Mouse (Mus musculus): ENCODE measurements around the gene Arhgef5. TPM values are rescaled to one million over a fixed set of nuclear protein-coding genes. Genes with fewer than 3 reads are reported as not detected.
A peak's percentile ranks its signal among the peaks of the same experiment; 100 is the strongest.

Gene Arhgef5
- polyA plus RNA-seq, 1 experiment from 2014 or later = 2.6 TPM

DNA sequence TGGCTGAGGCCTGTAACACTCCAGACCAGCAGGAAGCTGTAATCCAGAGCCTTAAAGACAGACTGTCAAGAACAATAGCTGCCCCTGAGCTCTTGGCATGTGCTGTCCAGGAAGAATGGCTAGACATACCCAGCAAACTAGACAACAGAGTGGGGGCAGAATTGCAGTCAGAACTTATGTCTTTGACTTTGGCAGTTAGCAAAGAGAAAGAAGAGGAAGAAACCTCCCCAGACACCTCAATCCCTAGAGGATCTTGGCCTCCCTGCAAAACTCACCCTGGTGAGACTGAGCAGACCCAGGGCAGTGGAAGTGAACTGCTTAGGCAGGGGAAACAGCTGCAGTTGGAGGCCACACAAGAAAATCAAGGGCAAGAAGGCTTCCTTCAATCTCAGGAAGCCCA, 7.2 kb downstream of the Arhgef5 start:
- DNase-seq (no peak), ATAC-seq (ENCODE audit: low FRiP score, low TSS enrichment) (no peak)
- Histone ChIP-seq H3K27ac (replicated peaks; ENCODE audit: low read depth, low read length) (no peak overlapping the region), H3K36me3 (ENCODE audit: control insufficient read depth, insufficient read depth, low read length) (no peaks in the 10 kb centered on the region), H3K27me3 (ENCODE audit: control insufficient read depth, insufficient read depth, low read length) (no peaks in the 10 kb centered on the region), H3K4me3 (replicated peaks; ENCODE audit: low read depth, low read length) (no peak overlapping the region), H3K9ac (replicated peaks; ENCODE audit: low read length) (no peak overlapping the region), H3K9me3 (ENCODE audit: control insufficient read depth, low read length) (no peaks in the 10 kb centered on the region), H3K4me1 (ENCODE audit: control insufficient read depth, insufficient read depth, low read length) (no peaks in the 10 kb centered on the region), H3K4me2 (ENCODE audit: low read length) (no peak overlapping the region)

DNA sequence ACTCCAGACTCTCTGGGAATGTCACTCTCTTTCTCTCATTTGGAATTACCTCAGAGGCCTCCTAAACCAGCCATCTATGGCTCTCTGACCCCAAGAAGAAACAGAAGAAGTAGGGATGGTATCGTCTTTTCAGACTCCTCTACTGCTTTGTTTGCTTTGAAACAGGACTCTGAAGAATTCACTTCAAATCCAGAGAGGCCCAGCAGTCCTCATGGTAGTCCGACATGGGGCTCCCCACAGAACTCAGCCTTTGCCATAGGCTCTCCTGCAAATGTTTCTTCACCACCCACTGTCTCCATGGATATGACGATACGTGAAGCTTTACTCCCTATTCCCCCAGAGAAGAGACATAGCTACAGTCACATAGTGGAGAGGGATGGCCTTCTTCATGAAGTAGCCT, 8.7 kb downstream of the Arhgef5 start:
- no peak for ATAC-seq (ENCODE audit: low FRiP score, low TSS enrichment)
- no peaks in the 10 kb centered on the region for H3K36me3 ChIP-seq (ENCODE audit: control insufficient read depth, insufficient read depth, low read length)
- 90% methylated on average over 4 of the region's 4 CpGs for WGBS
- H3K9ac ChIP-seq (replicated peaks; ENCODE audit: low read length) = no peak overlapping the region
- H3K4me1 ChIP-seq (ENCODE audit: control insufficient read depth, insufficient read depth, low read length) = no peaks in the 10 kb centered on the region
- H3K9me3 ChIP-seq (ENCODE audit: control insufficient read depth, low read length) = no peaks in the 10 kb centered on the region
- no peak overlapping the region for H3K4me2 ChIP-seq (ENCODE audit: low read length)
- no peak for DNase-seq
- no peak overlapping the region for H3K27ac ChIP-seq (replicated peaks; ENCODE audit: low read depth, low read length)
- no peaks in the 10 kb centered on the region for H3K27me3 ChIP-seq (ENCODE audit: control insufficient read depth, insufficient read depth, low read length)
- no peak overlapping the region for H3K4me3 ChIP-seq (replicated peaks; ENCODE audit: low read depth, low read length)

DNA sequence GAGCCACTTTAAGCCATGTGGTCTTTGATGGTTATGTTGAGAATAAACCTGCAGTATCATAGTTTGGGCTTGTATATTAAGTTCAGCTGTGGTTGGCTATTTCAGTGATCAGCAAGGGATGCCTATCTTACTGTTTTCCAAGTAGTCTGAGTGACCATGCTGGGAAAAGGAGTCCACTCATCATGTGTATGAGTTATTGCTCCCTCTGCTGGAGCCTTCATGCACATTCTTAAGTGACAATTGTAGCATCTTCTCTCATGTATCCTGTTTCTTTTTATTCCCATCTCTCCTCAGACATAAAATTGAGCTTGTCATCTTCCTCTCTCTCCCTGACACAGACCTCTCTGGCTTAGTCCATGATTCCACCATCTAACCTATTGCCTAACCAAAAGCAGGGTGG, 12.9 kb downstream of the Arhgef5 start:
- no peak overlapping the region for H3K4me3 ChIP-seq (replicated peaks; ENCODE audit: low read depth, low read length)
- no peak overlapping the region for H3K4me2 ChIP-seq (ENCODE audit: low read length)
- H3K27me3 ChIP-seq (ENCODE audit: control insufficient read depth, insufficient read depth, low read length) = no peaks in the 10 kb centered on the region
- ATAC-seq (ENCODE audit: low FRiP score, low TSS enrichment) (no peak), DNase-seq (peak; percentile 33)
- no peaks in the 10 kb centered on the region for H3K9me3 ChIP-seq (ENCODE audit: control insufficient read depth, low read length)
- H3K4me1 ChIP-seq (ENCODE audit: control insufficient read depth, insufficient read depth, low read length) = no peaks in the 10 kb centered on the region
- no peak overlapping the region for H3K27ac ChIP-seq (replicated peaks; ENCODE audit: low read depth, low read length)
- no peaks in the 10 kb centered on the region for H3K36me3 ChIP-seq (ENCODE audit: control insufficient read depth, insufficient read depth, low read length)
- no peak overlapping the region for H3K9ac ChIP-seq (replicated peaks; ENCODE audit: low read length)

DNA sequence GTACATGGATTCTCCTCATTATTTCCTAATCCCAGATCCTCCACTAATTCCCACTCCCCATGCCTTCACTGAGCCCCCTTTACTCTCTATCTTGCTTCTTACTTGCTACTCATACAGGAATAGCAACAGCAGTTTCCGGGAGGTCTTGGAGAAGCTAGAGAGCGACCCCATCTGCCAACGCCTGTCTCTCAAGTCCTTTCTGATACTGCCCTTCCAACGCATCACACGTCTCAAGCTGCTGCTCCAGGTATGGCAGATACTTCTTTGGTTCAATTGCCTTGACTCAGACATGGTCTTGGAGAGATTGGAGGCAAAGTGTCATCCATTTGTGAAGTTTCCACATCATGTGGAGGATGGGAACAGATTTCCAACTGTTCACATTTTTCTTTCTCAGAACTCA, 15.1 kb downstream of the Arhgef5 start:
- 95% methylated on average over 5 of the region's 5 CpGs for WGBS
- H3K4me2 ChIP-seq (ENCODE audit: low read length) = no peak overlapping the region
- ATAC-seq (ENCODE audit: low FRiP score, low TSS enrichment) (no peak), DNase-seq (no peak)
- H3K9me3 ChIP-seq (ENCODE audit: control insufficient read depth, low read length) = no peaks in the 10 kb centered on the region
- no peak overlapping the region for H3K27ac ChIP-seq (replicated peaks; ENCODE audit: low read depth, low read length)
- no peaks in the 10 kb centered on the region for H3K27me3 ChIP-seq (ENCODE audit: control insufficient read depth, insufficient read depth, low read length)
- no peak overlapping the region for H3K4me3 ChIP-seq (replicated peaks; ENCODE audit: low read depth, low read length)
- H3K36me3 ChIP-seq (ENCODE audit: control insufficient read depth, insufficient read depth, low read length) = no peaks in the 10 kb centered on the region
- H3K4me1 ChIP-seq (ENCODE audit: control insufficient read depth, insufficient read depth, low read length) = no peaks in the 10 kb centered on the region
- H3K9ac ChIP-seq (replicated peaks; ENCODE audit: low read length) = no peak overlapping the region

DNA sequence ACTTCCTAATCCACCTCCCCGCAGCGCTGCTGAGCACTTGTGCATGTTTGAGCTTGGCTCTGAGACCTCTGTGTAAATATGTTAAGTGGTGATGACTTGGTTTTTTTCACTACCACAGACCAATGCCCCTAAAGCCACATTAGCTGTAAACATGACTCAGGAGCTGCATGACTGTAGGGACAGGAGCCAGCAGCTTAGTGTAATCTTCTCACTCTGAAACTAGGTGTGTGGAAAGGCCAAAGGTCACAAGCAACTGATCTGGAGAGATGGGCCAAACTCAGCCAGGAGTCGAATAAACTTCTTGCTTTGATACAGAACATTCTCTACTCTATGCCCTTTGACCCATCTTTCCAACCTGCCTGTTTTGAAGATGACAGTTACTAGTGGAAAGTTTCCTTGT, 26.7 kb downstream of the Arhgef5 start:
- Histone ChIP-seq H3K4me2 (ENCODE audit: low read length) (no peak overlapping the region), H3K9me3 (ENCODE audit: control insufficient read depth, low read length) (no peaks in the 10 kb centered on the region), H3K9ac (replicated peaks; ENCODE audit: low read length) (no peak overlapping the region), H3K4me3 (replicated peaks; ENCODE audit: low read depth, low read length) (no peak overlapping the region), H3K27me3 (ENCODE audit: control insufficient read depth, insufficient read depth, low read length) (no peaks in the 10 kb centered on the region), H3K4me1 (ENCODE audit: control insufficient read depth, insufficient read depth, low read length) (no peaks in the 10 kb centered on the region), H3K36me3 (ENCODE audit: control insufficient read depth, insufficient read depth, low read length) (no peaks in the 10 kb centered on the region), H3K27ac (replicated peaks; ENCODE audit: low read depth, low read length) (no peak overlapping the region)
- WGBS = 79% methylated on average over 3 of the region's 3 CpGs
- DNase-seq (no peak), ATAC-seq (ENCODE audit: low FRiP score, low TSS enrichment) (no peak)

DNA sequence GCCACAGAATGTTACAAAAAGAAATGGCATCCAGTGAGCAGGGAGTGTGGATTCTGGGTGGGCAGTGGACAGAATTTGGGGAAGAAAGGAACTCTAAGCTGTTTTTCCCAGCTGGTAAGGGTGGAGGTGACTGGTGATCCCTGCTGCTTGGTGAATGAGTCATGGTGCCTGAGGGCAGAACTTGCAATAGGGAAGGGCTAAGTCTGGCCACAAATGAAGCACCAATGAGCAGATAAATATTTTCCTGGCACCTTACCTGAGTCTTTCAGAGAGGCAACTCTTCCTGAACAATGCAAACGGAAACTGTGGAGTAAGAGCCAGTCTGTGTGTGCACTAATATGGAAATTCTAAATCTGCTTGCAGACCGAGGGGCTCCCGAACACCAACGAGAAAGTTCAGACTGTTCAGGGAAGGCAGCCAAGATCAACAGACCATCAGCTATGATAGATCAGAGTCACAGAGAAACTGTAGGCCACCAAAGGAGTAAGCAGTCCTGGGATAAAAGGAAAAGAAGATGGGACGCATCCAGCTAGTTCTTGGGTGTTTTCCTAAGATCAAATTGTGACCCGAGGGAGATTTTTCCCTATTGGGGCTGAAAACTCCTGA, 27.2 kb downstream of the Arhgef5 start:
- 80% methylated on average over 6 of the region's 6 CpGs for WGBS
- no peak overlapping the region for H3K9ac ChIP-seq (replicated peaks; ENCODE audit: low read length)
- no peaks in the 10 kb centered on the region for H3K27me3 ChIP-seq (ENCODE audit: control insufficient read depth, insufficient read depth, low read length)
- DNase-seq (no peak), ATAC-seq (ENCODE audit: low FRiP score, low TSS enrichment) (no peak)
- H3K4me3 ChIP-seq (replicated peaks; ENCODE audit: low read depth, low read length) = no peak overlapping the region
- no peak overlapping the region for H3K4me2 ChIP-seq (ENCODE audit: low read length)
- H3K4me1 ChIP-seq (ENCODE audit: control insufficient read depth, insufficient read depth, low read length) = peaks cover 3% of the 10 kb centered on the region; the same call in 1 of the 2 replicates
- no peaks in the 10 kb centered on the region for H3K36me3 ChIP-seq (ENCODE audit: control insufficient read depth, insufficient read depth, low read length)
- no peak overlapping the region for H3K27ac ChIP-seq (replicated peaks; ENCODE audit: low read depth, low read length)
- no peaks in the 10 kb centered on the region for H3K9me3 ChIP-seq (ENCODE audit: control insufficient read depth, low read length)

DNA sequence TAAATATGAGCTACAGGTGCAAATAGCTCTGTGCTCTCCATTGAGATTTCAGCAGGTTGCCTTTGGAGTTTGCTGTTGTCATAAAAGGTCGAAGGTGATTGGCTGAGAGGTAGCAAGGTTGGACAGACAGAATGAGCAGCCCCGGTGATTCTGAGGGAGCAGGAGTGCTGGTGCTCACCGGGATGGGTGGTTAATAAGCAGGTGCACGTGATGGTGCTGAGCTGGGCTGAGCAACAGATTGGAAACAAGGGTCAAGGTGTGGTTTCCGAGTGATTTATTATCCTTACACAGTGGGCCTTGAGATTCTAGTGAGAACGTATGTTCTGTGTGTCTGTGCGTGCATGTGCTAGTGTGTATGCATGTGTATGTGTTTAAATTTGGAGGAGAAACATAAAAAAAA, 27.8 kb downstream of the Arhgef5 start:
- no peak overlapping the region for H3K4me3 ChIP-seq (replicated peaks; ENCODE audit: low read depth, low read length)

DNA sequence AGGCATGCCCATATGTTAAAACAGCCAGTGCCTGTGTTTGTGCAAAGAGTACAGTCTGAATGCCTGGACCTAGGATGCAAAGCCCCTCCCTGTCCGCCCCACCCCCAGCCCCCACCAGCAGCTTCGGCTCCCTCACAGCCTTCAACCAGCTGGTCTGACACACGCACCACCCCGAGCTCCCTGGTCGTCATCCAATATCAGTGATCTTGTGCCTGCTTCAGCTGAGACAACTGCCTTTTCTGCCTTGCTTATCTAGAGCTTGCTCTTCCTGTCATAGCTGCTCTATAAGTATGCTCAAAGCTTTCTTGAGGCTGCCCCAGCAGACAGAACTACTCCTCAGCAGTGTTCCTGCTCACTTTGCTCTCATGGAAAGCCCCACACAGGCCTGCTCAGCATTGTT, 30.5 kb downstream of the Arhgef5 start:
- no peak overlapping the region for H3K4me3 ChIP-seq (replicated peaks; ENCODE audit: low read depth, low read length)
- WGBS = 54% methylated on average over 5 of the region's 5 CpGs
- peak; percentile 3 for DNase-seq

More for the DNA sequence above, 27.8 kb downstream of the Arhgef5 start:
- no peaks in the 10 kb centered on the region for H3K9me3 ChIP-seq (ENCODE audit: control insufficient read depth, low read length)
- H3K9ac ChIP-seq (replicated peaks; ENCODE audit: low read length) = no peak overlapping the region
- no peaks in the 10 kb centered on the region for H3K27me3 ChIP-seq (ENCODE audit: control insufficient read depth, insufficient read depth, low read length)
- H3K4me2 ChIP-seq (ENCODE audit: low read length) = no peak overlapping the region
- WGBS = 80% methylated on average over 7 of the region's 7 CpGs
- no peak overlapping the region for H3K27ac ChIP-seq (replicated peaks; ENCODE audit: low read depth, low read length)
- peaks cover 6% of the 10 kb centered on the region; the same call in 1 of the 2 replicates for H3K4me1 ChIP-seq (ENCODE audit: control insufficient read depth, insufficient read depth, low read length)
- no peak for ATAC-seq (ENCODE audit: low FRiP score, low TSS enrichment)
- no peaks in the 10 kb centered on the region for H3K36me3 ChIP-seq (ENCODE audit: control insufficient read depth, insufficient read depth, low read length)
- DNase-seq = no peak

DNA sequence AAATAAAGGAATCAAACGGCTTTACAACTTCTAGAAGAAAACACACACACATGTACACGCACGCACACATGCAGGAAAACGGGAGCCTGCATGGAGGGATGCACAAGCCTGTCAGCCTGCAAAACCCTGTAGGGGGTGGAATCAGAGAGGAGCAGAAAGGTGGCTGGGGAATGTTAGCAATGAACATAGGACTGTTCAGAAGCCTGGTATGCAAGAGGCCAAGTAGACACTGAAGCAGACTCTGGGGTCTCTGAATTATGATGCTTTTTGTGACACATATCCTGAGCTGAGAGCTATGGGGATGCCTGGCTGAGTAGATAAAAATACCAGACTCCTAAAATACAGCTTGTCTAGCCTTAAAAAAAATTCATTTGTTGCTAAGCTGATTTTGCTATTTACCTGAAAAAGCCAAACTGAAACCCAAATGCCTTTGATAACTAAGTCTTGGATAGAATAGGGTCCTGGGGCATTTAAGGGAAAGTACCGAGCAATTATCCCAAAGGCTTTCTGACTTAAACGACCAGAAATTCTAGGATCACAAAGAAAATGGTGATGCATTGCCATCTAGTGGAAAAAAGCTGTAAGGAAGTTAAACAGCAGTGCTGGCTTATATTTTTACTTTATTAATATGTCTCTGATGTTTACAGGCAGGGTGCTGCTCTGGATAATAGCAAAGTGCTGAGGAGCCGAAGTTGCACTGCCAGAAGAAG, 31.6 kb downstream of the Arhgef5 start:
- no peak overlapping the region for H3K27ac ChIP-seq (replicated peaks; ENCODE audit: low read depth, low read length)
- no peaks in the 10 kb centered on the region for H3K27me3 ChIP-seq (ENCODE audit: control insufficient read depth, insufficient read depth, low read length)
- H3K9ac ChIP-seq (replicated peaks; ENCODE audit: low read length) = no peak overlapping the region
- WGBS = 40% methylated on average over 7 of the region's 7 CpGs
- ATAC-seq (ENCODE audit: low FRiP score, low TSS enrichment) (peak; percentile 63), DNase-seq (peak; percentile 88)
- H3K4me2 ChIP-seq (ENCODE audit: low read length) = no peak overlapping the region
- H3K4me1 ChIP-seq (ENCODE audit: control insufficient read depth, insufficient read depth, low read length) = peaks cover 6% of the 10 kb centered on the region; the same call in 1 of the 2 replicates
- H3K4me3 ChIP-seq (replicated peaks; ENCODE audit: low read depth, low read length) = no peak overlapping the region
- no peaks in the 10 kb centered on the region for H3K9me3 ChIP-seq (ENCODE audit: control insufficient read depth, low read length)
- no peaks in the 10 kb centered on the region for H3K36me3 ChIP-seq (ENCODE audit: control insufficient read depth, insufficient read depth, low read length)

More for the DNA sequence above, 30.5 kb downstream of the Arhgef5 start:
- no peak for ATAC-seq (ENCODE audit: low FRiP score, low TSS enrichment)
- Histone ChIP-seq H3K27ac (replicated peaks; ENCODE audit: low read depth, low read length) (no peak overlapping the region), H3K9me3 (ENCODE audit: control insufficient read depth, low read length) (no peaks in the 10 kb centered on the region), H3K4me1 (ENCODE audit: control insufficient read depth, insufficient read depth, low read length) (peaks cover 6% of the 10 kb centered on the region; the same call in 1 of the 2 replicates), H3K4me2 (ENCODE audit: low read length) (no peak overlapping the region), H3K27me3 (ENCODE audit: control insufficient read depth, insufficient read depth, low read length) (no peaks in the 10 kb centered on the region), H3K9ac (replicated peaks; ENCODE audit: low read length) (no peak overlapping the region), H3K36me3 (ENCODE audit: control insufficient read depth, insufficient read depth, low read length) (no peaks in the 10 kb centered on the region)
